Mouse (Mus musculus): Measurements from ENCODE around the gene Krt78. TPM values are rescaled to one million over a fixed set of nuclear protein-coding genes. Genes with fewer than 3 reads are reported as not detected.
A peak's percentile ranks its signal among the peaks of the same experiment; 100 is the strongest.

Gene Krt78
- polyA plus RNA-seq, 1 experiment from 2014 or later = 0.09 TPM

DNA sequence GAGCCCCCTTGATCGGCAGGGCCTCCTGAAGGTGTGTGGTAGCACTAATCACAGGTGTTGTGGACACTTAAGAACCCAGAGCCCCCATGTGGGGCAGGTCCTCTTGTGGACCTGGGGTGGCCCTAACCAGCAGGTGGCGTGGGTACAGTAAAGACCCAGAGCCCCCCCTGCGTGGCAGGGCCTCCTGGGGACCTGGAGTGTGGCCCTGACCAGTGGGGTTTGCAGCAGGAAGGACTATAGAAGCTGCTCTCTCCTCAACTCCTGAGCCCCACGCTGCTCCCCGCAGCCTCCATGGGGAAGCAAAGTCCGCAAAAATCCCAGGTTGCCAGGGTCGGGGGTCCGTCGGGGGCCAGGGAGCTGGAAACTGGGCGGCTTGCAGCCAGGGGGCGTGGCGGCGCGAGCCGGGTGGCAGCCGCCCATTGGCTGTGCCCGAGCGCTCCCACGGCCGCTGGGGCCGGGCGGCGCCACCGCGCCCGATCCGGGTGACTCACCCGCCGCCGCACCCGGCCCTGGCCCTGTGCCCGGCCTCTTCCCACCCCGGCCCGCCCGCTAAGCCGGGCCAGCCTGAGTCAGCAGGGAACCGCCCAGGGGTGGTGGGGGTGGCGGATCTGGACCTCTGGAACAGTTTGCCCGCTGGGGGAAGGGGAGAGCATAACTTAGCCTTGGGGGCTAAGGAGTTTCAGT, 23.1 kb upstream of the Krt78 start:
- Histone ChIP-seq H3K4me3 (ENCODE audit: low read depth, low read length) (peak overlapping the region; percentile 22; the same call in 1 of the 2 replicates), H3K4me1 (replicated peaks; ENCODE audit: control insufficient read depth, insufficient read depth, low read length) (peaks cover 32% of the 10 kb centered on the region), H3K27me3 (replicated peaks; ENCODE audit: control insufficient read depth, insufficient read depth, low read length) (no peaks in the 10 kb centered on the region), H3K9ac (ENCODE audit: low read length) (peak overlapping the region; percentile 63), H3K9me3 (ENCODE audit: control insufficient read depth, low read length) (no peaks in the 10 kb centered on the region), H3K4me2 (ENCODE audit: low read length) (peak overlapping the region; percentile 56), H3K36me3 (ENCODE audit: control insufficient read depth, insufficient read depth, low read length) (no peaks in the 10 kb centered on the region), H3K27ac (ENCODE audit: low read depth) (peak overlapping the region; percentile 89)
- DNase-seq (ENCODE audit: low spot score) = peak; percentile 86
- WGBS = 2% methylated on average over 39 of the region's 39 CpGs
- ATAC-seq (replicated peaks; ENCODE audit: low FRiP score, low TSS enrichment, low read depth) = peak; percentile 89

DNA sequence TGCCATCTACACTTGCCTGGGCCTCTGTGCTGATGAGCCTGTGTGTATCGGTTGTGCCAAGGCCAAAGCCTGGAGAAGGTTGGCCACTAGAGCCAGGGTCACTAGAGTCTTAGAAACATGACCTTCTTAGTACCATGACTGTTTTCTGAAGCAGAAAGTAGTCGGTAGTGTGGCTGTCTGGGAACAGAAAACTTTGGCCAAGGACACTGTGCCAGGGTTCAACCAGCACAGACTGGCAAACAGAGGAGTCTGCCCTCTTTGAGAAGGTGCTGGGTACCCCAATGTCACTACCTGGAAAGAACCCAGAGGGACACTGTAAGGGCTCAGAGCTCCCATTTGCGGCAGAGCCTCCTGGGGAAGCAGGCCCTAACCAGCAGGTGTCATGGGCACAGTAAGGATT, 22.6 kb upstream of the Krt78 start:
- H3K36me3 ChIP-seq (ENCODE audit: control insufficient read depth, insufficient read depth, low read length) = no peaks in the 10 kb centered on the region
- H3K27me3 ChIP-seq (replicated peaks; ENCODE audit: control insufficient read depth, insufficient read depth, low read length) = no peaks in the 10 kb centered on the region
- 52% methylated on average over 3 of the region's 3 CpGs for WGBS
- H3K4me2 ChIP-seq (ENCODE audit: low read length) = peak overlapping the region; percentile 56
- no peak overlapping the region for H3K4me3 ChIP-seq (ENCODE audit: low read depth, low read length)
- H3K27ac ChIP-seq (ENCODE audit: low read depth) = peak overlapping the region; percentile 89
- H3K9ac ChIP-seq (ENCODE audit: low read length) = peak overlapping the region; percentile 63
- H3K4me1 ChIP-seq (replicated peaks; ENCODE audit: control insufficient read depth, insufficient read depth, low read length) = peaks cover 32% of the 10 kb centered on the region
- no peak for ATAC-seq (replicated peaks; ENCODE audit: low FRiP score, low TSS enrichment, low read depth)
- no peak for DNase-seq (ENCODE audit: low spot score)
- H3K9me3 ChIP-seq (ENCODE audit: control insufficient read depth, low read length) = no peaks in the 10 kb centered on the region

GRCm38 (mm10) chr15:101976023-101976422, 21.9 kb upstream of the Krt78 start:
- DNase-seq (ENCODE audit: low spot score) (peak; percentile 65), ATAC-seq (replicated peaks; ENCODE audit: low FRiP score, low TSS enrichment, low read depth) (peak; percentile 40)
- Histone ChIP-seq H3K27ac (ENCODE audit: low read depth) (peak overlapping the region; percentile 89), H3K4me1 (replicated peaks; ENCODE audit: control insufficient read depth, insufficient read depth, low read length) (peaks cover 32% of the 10 kb centered on the region), H3K4me3 (ENCODE audit: low read depth, low read length) (no peak overlapping the region), H3K9me3 (ENCODE audit: control insufficient read depth, low read length) (no peaks in the 10 kb centered on the region), H3K4me2 (ENCODE audit: low read length) (no peak overlapping the region), H3K27me3 (replicated peaks; ENCODE audit: control insufficient read depth, insufficient read depth, low read length) (no peaks in the 10 kb centered on the region), H3K9ac (ENCODE audit: low read length) (no peak overlapping the region), H3K36me3 (ENCODE audit: control insufficient read depth, insufficient read depth, low read length) (no peaks in the 10 kb centered on the region)
- 50% methylated on average over 5 of the region's 5 CpGs for WGBS

DNA sequence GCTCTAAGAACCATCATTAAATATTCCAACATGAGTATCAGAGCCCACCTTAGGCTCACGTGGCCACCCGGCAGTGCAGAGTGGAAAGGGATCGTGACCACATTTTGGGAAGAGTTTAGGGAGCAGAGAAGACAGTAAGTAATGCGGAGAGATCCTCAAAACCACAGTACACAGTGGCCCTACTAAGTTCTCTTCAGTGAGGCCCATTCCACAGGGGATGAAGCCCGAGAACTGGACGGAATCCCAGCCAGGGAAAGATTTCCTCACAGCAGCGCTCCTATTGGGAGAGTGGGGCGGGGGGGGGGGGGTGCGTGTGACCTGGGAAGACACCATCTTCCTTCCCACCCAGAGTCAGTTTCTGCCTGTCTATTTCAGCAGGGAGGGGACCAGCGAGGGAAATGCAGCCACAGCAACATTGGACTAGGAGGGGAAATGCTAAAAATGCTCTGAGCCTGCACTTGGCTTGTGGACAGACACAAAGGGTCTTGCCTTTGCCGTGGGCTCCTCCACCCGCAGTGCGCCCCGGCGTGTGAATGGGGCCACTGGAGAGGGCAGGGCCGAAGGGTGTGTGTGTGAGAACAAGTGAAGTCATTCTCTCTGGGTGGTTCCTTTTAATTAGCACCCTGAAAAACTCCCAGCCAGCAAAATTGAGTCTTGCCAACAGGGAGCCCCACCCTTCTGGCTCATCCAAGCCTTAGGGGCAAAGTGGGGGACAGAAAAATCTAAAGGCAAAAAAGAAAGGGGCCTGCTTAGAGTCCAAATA, 20.2 kb upstream of the Krt78 start:
- Histone ChIP-seq H3K27me3 (replicated peaks; ENCODE audit: control insufficient read depth, insufficient read depth, low read length) (no peaks in the 10 kb centered on the region), H3K4me3 (ENCODE audit: low read depth, low read length) (no peak overlapping the region), H3K9ac (ENCODE audit: low read length) (no peak overlapping the region), H3K4me1 (replicated peaks; ENCODE audit: control insufficient read depth, insufficient read depth, low read length) (peaks cover 38% of the 10 kb centered on the region), H3K36me3 (ENCODE audit: control insufficient read depth, insufficient read depth, low read length) (no peaks in the 10 kb centered on the region), H3K9me3 (ENCODE audit: control insufficient read depth, low read length) (no peaks in the 10 kb centered on the region), H3K4me2 (ENCODE audit: low read length) (no peak overlapping the region), H3K27ac (ENCODE audit: low read depth) (no peak overlapping the region)
- ATAC-seq (replicated peaks; ENCODE audit: low FRiP score, low TSS enrichment, low read depth) (no peak), DNase-seq (ENCODE audit: low spot score) (no peak)
- 63% methylated on average over 15 of the region's 16 CpGs for WGBS

- Histone ChIP-seq H3K9ac (ENCODE audit: low read length) (no peak overlapping the region), H3K27me3 (replicated peaks; ENCODE audit: control insufficient read depth, insufficient read depth, low read length) (no peaks in the 10 kb centered on the region), H3K9me3 (ENCODE audit: control insufficient read depth, low read length) (no peaks in the 10 kb centered on the region), H3K27ac (ENCODE audit: low read depth) (no peak overlapping the region), H3K4me3 (ENCODE audit: low read depth, low read length) (no peak overlapping the region), H3K4me1 (replicated peaks; ENCODE audit: control insufficient read depth, insufficient read depth, low read length) (peaks cover 38% of the 10 kb centered on the region), H3K36me3 (ENCODE audit: control insufficient read depth, insufficient read depth, low read length) (no peaks in the 10 kb centered on the region), H3K4me2 (ENCODE audit: low read length) (no peak overlapping the region)
- ATAC-seq (replicated peaks; ENCODE audit: low FRiP score, low TSS enrichment, low read depth) = no peak; the same call in 1 of the 2 replicates
- WGBS = 13% methylated on average over 15 of the region's 15 CpGs
- DNase-seq (ENCODE audit: low spot score) = peak; percentile 100
Measured at GRCm38 (mm10) chr15:101973414-101974077, 19.5 kb upstream of the Krt78 start.

DNA sequence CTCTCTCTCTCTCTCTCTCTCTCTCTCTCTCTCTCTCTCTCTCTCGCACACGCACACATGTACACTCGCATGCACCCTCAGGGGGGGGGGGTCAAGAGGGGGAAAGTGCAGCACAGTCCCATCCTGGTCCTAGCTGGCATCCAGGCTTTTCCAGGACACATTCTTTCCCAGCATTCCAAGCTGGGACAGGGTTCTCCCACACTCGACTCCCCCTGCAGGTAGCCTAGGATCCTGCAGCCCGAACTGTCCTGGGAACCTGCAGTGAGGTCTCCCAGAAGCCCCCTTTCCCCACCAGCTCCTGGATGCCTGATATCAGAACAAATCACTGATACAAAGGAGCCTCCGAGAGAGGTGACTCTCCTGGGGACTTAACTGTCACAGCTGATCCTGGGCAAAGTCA, 16.4 kb upstream of the Krt78 start:
- Histone ChIP-seq H3K36me3 (ENCODE audit: control insufficient read depth, insufficient read depth, low read length) (no peaks in the 10 kb centered on the region), H3K27me3 (replicated peaks; ENCODE audit: control insufficient read depth, insufficient read depth, low read length) (no peaks in the 10 kb centered on the region), H3K4me1 (replicated peaks; ENCODE audit: control insufficient read depth, insufficient read depth, low read length) (peaks cover 11% of the 10 kb centered on the region; the same call in 1 of the 2 replicates), H3K4me2 (ENCODE audit: low read length) (no peak overlapping the region), H3K27ac (ENCODE audit: low read depth) (no peak overlapping the region; the same call in 1 of the 2 replicates), H3K9ac (ENCODE audit: low read length) (no peak overlapping the region), H3K9me3 (ENCODE audit: control insufficient read depth, low read length) (no peaks in the 10 kb centered on the region), H3K4me3 (ENCODE audit: low read depth, low read length) (no peak overlapping the region)
- no peak for ATAC-seq (replicated peaks; ENCODE audit: low FRiP score, low TSS enrichment, low read depth)
- peak; percentile 82 for DNase-seq (ENCODE audit: low spot score)
- WGBS = 18% methylated on average over 3 of the region's 6 CpGs

DNA sequence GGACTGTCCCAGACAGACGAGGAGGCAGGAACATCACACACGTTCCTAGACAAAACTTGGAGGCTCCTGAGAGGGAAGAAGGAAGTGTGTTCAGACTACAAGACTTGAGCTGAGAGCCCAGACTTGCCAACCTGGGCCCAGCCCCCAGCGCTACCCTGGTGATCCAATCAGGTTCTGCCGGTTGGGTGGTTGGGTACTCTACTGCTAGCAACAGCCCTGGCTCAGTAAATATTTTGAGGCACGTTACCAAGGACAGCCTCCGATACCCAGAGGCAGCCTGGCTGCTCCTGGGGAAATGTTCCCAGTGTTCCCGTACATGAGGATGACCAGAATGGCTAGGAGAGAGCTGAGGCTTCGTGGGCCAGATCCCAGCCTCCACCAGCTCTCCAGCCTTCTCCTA, 12.7 kb upstream of the Krt78 start:
- WGBS = 72% methylated on average over 8 of the region's 8 CpGs
- ATAC-seq (replicated peaks; ENCODE audit: low FRiP score, low TSS enrichment, low read depth) (no peak), DNase-seq (ENCODE audit: low spot score) (no peak)
- Histone ChIP-seq H3K27ac (ENCODE audit: low read depth) (no peak overlapping the region), H3K27me3 (replicated peaks; ENCODE audit: control insufficient read depth, insufficient read depth, low read length) (no peaks in the 10 kb centered on the region), H3K4me2 (ENCODE audit: low read length) (no peak overlapping the region), H3K9ac (ENCODE audit: low read length) (no peak overlapping the region), H3K36me3 (ENCODE audit: control insufficient read depth, insufficient read depth, low read length) (no peaks in the 10 kb centered on the region), H3K4me1 (replicated peaks; ENCODE audit: control insufficient read depth, insufficient read depth, low read length) (0 out of 2 replicates have a peak, but pooled peaks cover 6% of the 10 kb centered on the region), H3K9me3 (ENCODE audit: control insufficient read depth, low read length) (no peaks in the 10 kb centered on the region), H3K4me3 (ENCODE audit: low read depth, low read length) (no peak overlapping the region)

- Histone ChIP-seq H3K4me1 (replicated peaks; ENCODE audit: control insufficient read depth, insufficient read depth, low read length) (no peaks in the 10 kb centered on the region), H3K27me3 (replicated peaks; ENCODE audit: control insufficient read depth, insufficient read depth, low read length) (no peaks in the 10 kb centered on the region), H3K27ac (ENCODE audit: low read depth) (no peak overlapping the region), H3K9me3 (ENCODE audit: control insufficient read depth, low read length) (no peaks in the 10 kb centered on the region), H3K9ac (ENCODE audit: low read length) (no peak overlapping the region), H3K36me3 (ENCODE audit: control insufficient read depth, insufficient read depth, low read length) (no peaks in the 10 kb centered on the region), H3K4me3 (ENCODE audit: low read depth, low read length) (no peak overlapping the region), H3K4me2 (ENCODE audit: low read length) (no peak overlapping the region)
- ATAC-seq (replicated peaks; ENCODE audit: low FRiP score, low TSS enrichment, low read depth) (no peak), DNase-seq (ENCODE audit: low spot score) (no peak)
- 94% methylated on average over 3 of the region's 3 CpGs for WGBS
Measured at GRCm38 (mm10) chr15:101958891-101959290, 4.8 kb upstream of the Krt78 start.

Measured in intestine, embryonic 14.5 days (tissue).